Mouse (Mus musculus) stomach, postnatal 0 days (tissue): ENCODE data around the gene Ncoa1.

Experiments
- CTCF ChIP-seq: IDR thresholded peaks from 2 replicates; pipeline ENCODE4 v1.5.1; 2016; ENCODE audit warnings: antibody characterized with exemption, low read depth, mild to moderate bottlenecking, moderate library complexity
- EP300 ChIP-seq: optimal IDR thresholded peaks from 2 replicates; pipeline ENCODE3; 2016; ENCODE audit warnings: antibody characterized with exemption

DNA sequence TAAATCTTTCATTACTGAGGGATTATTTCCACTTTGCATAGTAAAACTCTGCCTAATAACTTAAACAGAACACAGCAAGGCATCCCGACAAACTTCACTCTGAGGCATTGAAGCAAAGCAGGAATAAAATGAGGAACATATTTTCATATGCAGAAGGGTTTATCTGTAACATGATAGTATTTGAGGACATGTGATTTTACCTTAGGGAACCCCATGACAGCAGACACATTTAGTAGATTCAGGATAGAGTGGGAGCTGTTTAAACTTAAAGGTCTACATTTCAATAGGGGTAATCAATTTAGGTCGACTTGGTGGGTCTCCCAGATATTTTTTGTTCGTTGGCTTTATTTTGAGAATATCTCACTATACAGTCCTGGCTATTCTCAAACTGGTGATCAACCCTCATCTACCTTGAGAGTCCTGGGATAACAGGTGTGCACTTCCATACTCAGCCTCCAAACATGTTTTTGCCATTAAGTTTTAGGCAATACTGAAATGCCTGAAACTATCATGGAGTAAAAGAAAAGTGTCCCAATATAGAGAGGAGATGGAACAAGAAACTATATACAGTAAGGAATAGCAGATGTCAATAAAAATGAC lies 136.6 kb downstream of the Ncoa1 start:
- TF ChIP-seq CTCF (no peak), EP300 (no peak)
